Mouse (Mus musculus): ENCODE measurements around the gene Ubn1.

Gene Ubn1

GRCm38 (mm10) chr16:5049774-5050234, at the start of gene Ubn1, which contains the start of gene Glyr1:
Gene Ubn1 (plus strand): TSS chr16:5050057.
Gene Glyr1 (minus strand): TSS chr16:5049863.
- peak; percentile 98 for DNase-seq (ENCODE audit: low spot score)

GRCm38 (mm10) chr16:5000611-5001010, 49.2 kb upstream of the Ubn1 start:
- DNase-seq (ENCODE audit: low spot score): no peak

- peak; percentile 80 for DNase-seq (ENCODE audit: low spot score)
These were observed 42.8 kb upstream of the Ubn1 start, which contains the start of gene Smim22 for GRCm38 (mm10) chr16:5007067-5007466. Gene Smim22 (plus strand): TSS chr16:5007288.

DNA sequence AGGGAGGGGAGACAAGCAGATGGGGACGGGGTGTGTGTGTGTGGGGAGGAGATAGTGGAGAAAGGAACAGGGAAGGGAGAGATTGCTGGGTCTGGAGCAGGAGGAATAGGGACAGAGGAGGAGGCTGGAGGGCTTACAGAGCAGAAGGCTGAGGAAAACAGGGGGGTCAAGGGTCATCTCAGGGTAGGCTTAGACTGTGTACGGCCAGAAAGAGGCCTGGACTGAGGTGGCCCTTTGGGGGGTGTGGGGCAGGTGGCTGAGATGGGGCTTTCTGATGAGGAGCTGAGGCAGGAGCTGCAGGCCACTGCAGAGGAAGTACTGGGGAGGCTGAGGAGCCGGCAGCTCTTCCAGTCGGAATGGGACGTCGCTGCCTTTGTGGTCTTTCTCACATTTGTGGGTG, 42.4 kb upstream of the Ubn1 start:
- no peak for DNase-seq (ENCODE audit: low spot score)

DNA sequence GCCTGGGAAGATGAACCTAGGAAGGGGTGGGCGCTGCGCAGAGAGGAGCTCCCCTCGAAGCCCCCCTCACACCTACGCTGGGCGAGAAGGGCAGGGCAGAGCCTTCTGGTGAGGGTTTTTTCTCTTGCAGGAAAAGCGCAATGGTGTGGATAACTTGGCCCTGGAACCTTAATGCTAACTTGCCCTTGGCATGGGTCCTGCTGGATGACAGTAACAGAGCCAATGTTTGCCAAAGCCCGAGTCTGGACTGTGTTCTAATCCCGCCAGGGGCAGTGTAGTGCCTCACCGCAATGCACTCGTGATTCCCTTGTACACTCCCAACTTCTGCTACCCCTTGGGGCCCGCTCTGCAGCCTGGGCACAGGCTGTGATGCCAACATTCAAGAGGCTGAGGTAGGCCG, 41.8 kb upstream of the Ubn1 start:
- peak; percentile 3 for DNase-seq (ENCODE audit: low spot score)

GRCm38 (mm10) chr16:5010371-5010935, 39.4 kb upstream of the Ubn1 start:
- DNase-seq (ENCODE audit: low spot score): no peak

- DNase-seq (ENCODE audit: low spot score): peak; percentile 13
These were observed 38.6 kb upstream of the Ubn1 start for GRCm38 (mm10) chr16:5011285-5011684.

- DNase-seq (ENCODE audit: low spot score): peak; percentile 8
These were observed 37.5 kb upstream of the Ubn1 start for GRCm38 (mm10) chr16:5012036-5013005.

- peak; percentile 99 for DNase-seq (ENCODE audit: low spot score)
These were observed 36.6 kb upstream of the Ubn1 start, which contains the start of gene Rogdi for GRCm38 (mm10) chr16:5013054-5013838. Gene Rogdi (minus strand): TSS chr16:5013553.

- no peak for DNase-seq (ENCODE audit: low spot score)
These were observed 35.3 kb upstream of the Ubn1 start for GRCm38 (mm10) chr16:5014578-5014977.

GRCm38 (mm10) chr16:5024021-5024420, 25.8 kb upstream of the Ubn1 start:
- DNase-seq (ENCODE audit: low spot score): no peak

DNA sequence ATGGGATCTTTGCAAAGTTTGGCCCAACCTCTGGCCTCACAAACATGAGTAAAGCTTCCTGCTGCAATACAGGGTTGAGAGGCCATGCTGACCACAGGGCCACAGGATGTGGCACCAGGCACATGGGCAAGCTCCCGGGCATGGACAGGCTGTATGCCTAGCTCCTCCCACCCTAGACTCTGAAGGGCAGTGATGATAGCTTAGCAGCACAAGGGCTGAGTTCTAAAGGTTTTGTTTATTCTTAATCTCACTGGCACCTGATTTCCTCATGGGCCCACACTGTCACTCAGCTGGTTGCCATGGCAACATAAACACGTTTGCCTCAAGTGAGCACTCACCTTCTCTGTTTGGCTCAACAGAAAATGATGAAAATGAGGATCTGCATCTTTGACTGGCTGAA, 20.0 kb upstream of the Ubn1 start:
- DNase-seq (ENCODE audit: low spot score): peak; percentile 20

DNA sequence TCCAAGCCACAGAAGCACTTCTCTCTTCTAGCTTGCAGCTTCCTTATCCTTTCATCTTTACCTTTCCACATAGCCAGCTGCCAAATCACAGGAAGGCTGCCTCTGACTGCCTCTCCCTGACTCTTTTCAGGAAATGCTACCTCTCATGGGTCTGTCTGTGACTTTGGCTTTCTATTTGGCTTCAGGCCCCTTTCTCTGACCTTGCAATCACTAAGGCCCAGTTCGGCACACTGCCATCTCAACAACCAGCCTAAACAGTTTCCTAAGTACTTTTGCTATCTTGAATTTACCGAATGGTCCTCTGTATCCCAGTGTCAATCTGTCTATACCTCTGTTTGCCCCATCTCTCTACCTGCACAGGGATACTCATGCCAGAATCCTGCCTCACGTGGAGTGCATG, 14.3 kb upstream of the Ubn1 start:
- DNase-seq (ENCODE audit: low spot score): no peak

DNA sequence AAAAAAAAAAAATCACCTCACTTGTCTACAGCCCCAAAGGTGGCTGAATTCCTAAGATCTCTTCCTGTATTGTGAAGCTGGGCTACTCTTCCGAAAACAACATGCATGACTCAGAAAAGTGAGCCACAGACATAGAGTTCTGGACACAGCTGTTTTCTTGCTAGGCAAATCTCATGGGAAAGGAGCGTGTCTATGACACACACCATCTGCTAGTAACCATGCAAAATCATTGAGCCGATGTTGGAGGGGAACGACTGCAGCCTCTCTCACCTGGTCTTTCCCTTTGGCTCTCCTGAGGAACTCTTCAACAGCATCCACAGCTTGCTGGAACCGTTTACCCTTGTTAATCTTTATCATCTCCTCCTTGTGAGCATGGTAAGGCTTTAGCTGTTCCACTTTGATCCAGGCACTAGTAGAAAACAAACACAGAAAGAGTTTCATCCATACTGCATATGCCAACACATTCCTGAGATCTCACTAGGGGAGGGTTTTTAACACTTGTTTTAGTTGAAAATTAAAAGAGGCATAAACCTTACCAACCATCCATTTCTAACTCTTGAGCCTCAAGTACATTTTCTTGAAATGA, 13.1 kb upstream of the Ubn1 start:
- DNase-seq (ENCODE audit: low spot score): no peak

GRCm38 (mm10) chr16:5045322-5045721, 4.5 kb upstream of the Ubn1 start:
- DNase-seq (ENCODE audit: low spot score): no peak

DNA sequence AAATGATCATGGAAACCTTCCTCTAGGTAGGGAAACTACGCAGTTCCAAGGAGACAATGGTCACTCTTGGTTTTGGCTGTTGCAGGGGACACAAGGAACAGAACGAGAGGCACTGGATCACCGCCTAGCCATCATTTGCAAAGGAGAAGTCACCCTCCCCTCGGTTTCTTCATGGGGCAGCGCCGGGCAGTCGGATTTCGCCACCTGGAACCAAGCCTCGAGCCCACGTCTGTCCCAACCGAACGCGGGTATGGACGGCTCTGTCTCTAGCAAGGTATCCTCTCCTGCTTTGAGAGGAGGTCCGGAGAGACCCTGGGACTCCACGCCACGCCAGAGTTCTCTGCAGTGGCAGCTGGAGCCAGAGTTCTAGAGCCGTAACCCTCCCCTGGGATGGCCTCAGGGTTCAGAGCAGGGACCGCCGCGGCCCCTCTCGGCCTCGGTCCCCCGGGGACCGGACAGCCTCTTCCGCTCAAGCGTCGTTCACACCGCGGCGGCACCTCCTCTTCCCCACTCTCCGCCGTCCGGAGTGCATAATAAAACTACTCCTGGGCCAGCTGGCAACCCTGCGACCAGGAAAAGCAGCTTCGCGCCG, 579 bp upstream of the Ubn1 start:
- DNase-seq (ENCODE audit: low spot score): no peak

DNA sequence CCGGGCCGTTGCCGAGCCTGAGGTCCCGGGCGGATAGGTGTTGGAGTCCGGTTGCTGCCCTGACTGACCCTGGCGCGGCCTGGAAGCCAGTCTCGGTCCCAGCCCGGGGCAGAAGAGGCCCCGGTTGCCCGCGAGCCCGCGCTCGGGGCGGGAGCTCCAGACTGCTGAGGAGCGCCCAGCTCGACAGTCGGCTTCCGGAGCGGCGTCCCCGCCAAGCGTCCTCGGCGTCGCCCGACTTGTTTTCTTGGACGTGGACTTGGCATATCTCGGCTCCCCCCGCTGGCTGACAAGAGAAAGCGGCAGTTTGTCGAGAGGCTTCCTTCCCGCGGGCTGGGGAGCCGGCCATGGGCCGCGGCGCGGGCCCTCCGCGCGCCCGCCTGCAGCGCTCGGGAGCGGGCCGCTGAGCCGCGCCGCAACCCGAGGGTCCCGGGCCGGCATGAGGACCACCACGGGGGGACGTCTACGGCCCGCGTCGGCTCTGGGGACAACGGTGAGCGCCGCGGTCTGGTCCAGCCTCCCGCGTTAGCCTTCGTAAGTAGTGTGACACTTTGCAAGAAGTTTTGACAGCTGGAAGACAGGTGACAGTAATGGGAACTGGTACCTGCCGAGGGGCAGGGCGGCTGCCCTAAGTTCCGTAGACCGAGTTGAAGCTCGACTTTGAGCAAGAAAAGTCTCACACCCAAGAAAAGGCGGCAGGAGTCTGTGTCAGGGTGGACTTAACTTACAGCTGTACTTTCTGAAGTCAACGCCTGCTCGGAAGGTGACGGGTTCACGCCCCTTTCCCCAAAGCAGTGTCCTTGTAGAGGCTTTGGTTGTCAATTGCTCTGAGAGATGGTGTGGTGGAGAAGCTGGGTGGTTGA, 624 bp downstream of the Ubn1 start:
- peak; percentile 52 for DNase-seq (ENCODE audit: low spot score)

GRCm38 (mm10) chr16:5058114-5058513, 8.3 kb downstream of the Ubn1 start:
- no peak for DNase-seq (ENCODE audit: low spot score)

DNA sequence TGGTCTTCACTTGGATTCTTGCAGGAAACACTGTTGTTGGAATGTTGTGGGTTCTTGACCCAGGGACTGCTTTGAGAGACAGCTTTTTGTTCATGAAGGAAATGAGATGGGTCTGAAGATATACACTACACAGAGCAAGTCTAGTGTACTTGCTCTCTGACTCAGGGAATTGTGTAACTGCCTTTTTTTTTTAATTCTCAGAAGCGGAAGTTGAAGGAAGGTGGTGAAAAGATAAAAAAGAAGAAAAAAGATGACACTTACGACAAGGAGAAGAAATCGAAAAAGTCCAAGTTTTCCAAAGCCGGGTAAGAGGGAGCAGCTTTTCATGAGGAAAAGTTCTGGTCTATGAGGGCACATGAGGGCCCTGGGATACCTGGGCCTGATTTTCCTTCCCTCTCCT, 13.6 kb downstream of the Ubn1 start:
- no peak for DNase-seq (ENCODE audit: low spot score)

GRCm38 (mm10) chr16:5070321-5070720, 20.5 kb downstream of the Ubn1 start:
- no peak for DNase-seq (ENCODE audit: low spot score)

DNA sequence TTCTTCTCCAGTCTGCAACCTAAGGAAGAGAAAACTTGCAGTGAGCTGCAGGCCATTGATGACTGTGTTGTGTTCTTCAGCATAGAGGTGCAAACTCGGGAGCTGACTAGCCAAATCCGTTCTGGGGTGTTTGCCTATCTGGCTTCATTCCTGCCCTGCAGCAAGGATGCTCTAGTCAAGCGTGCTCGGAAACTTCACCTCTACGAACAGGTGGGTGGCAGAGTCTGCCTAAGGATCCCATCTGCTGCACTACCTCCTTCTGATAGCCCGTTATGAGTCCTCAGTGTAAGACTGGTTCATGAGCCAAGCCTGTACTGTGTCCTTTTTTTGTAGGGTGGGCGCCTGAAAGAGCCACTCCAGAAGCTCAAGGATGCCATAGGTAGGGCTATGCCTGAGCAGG, 22.1 kb downstream of the Ubn1 start:
- no peak for DNase-seq (ENCODE audit: low spot score)

Data from yolk sac, embryonic 10.5 days (tissue).